Mouse (Mus musculus) kidney, postnatal 4 days (tissue): ENCODE measurements at regions not wholly inside any gene's neighbourhood (a gene's known extent, or its start where the extent isn't known, plus 50 kb on each side); places are given as distances from the start of the nearest gene placed in this dataset.

Source experiments
- DNase-seq, 2 experiments: peaks; one replicate each; pipeline ENCODE4 v3.0.0; 2021; ENCODE audit warnings: mixed read lengths in 2 of 2

DNA sequence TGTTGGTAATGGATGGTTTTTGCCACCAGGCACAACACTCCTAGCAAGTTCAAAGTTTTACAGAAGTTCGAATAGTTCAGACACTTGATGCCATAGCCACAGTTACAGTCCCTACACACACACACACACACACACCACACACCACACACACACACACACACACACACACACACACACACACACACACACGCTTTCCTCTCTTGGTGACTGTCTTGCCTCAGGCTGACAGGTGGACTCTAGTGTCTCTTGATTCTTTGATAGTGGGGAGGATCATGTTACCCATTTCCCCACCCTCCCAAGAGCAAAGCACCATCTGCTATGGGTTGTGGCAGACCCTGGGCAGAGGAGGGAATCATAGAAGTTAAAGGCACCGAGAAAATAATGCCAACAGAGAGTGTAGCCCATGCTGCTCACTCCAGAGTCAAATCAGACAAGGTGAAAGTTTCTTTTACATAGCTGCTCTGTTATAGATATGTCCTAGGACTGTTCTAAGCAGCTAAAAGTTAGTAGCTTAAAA, 75.9 kb downstream of the Klhl25 start:
- DNase-seq: no peak

DNA sequence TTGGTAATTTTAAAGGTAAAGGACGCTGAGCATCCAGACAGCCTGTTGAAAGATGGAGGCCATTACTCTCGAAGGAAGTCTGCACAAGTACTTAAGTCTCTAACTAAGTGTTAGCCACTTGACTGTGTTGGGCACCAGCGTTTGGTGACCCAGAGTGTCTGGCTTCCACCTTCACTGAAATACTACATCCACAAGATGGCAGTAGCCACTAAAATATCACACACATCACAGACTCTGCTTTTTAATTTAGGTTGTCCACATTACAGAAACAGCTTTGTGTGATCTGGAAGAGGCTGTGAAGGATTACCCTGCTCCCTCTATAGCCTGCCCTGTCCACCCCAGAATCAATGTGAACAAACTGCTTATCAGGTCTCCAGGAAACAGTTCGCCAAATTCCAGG, 79.4 kb downstream of the Klhl25 start:
- DNase-seq: peak; percentile 18 to 42

DNA sequence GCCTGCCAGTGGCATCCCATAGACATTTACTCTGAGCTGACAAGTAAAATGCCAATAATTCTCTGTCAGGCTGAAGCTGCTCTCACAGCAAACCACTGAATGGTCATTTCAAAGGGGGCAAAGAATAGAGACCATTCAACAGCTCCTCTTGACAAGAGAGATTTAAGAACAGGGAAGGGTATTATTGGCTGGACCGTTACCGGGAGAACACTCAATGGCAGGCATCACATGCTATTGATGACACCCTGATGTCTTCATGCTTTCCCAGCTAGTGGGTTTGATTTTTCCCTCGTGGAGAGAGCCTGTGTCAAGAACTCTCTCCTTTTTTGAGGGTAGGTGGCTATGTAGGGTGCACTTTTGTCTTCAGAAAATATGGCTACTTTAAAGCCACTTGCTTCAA, 95.7 kb downstream of the Klhl25 start:
- DNase-seq: no peak

DNA sequence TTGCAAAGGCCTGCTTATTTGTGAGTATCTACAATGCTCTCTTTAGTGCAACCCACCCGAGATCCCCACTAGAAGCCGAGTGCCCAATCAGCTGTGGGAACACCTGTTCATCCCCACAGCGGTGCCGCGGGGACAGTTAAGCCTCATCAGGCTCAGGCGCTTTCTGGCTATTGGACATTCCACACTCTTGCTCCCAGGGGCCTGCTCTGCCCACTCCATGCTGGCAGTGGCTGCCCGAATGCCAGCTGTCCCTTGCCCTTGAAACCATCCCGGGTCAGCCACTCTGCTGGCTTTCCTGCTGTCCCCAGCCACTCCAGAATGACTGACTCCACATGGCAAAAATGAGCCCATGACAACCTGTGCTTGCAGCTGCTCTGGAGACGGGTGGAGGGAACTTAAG, 107.6 kb downstream of the Klhl25 start:
- DNase-seq: no peak

DNA sequence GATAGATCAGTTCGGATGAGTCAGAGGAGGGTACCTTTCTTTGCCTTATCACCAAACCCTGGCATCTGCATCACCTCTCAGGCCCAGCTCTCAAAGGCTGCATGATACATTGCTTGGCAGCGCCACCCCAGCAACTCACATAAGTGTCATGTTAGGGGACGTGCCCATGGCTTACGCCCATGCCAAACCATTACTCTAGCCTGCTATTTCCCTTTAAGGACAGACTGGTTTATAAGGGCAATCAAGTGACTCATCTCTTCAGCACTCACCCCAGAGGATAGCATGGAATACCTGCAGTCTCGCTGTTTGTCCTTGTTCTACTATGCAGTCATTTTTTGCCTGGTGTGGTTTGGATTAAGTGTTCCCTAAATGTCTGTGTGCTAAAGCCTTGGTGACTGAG, 109.3 kb downstream of the Klhl25 start:
- DNase-seq: no peak

DNA sequence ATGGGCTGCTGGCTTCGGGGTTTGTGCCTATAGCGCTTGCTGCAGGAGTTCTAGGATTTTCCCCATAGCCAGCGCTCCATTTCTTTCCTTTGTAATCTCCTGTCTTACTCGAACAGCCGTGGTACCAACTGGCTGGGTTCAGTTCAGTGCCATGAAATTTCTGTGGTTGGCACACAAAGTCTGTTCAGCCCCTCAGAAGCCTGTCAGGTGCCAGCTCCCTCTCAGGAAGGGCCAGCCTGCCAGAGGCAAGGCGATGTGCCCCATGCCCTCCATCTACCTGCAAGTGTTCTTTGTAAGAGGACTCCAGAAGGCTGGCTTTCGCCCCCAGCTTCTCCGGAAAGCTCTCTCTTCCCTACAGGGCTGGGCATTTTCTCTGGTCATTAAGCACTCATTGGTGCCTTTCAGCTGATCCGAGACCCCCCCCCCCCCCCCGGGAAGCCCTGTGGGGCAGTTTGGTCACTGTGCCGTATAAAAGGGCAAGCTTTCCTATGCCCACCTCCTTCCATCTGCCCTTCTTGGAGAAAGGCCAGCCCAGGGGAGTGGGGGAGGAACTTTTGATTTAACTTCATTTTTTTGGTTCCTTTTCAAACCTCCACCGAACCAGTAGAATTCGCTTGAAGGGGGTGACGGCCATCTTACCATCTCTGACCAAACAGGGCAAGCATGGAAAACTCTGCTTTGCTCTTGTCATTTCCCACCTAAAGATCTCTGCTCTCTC, 112.0 kb downstream of the Klhl25 start:
- DNase-seq: peak in 1 of 2 experiments; percentile 5

DNA sequence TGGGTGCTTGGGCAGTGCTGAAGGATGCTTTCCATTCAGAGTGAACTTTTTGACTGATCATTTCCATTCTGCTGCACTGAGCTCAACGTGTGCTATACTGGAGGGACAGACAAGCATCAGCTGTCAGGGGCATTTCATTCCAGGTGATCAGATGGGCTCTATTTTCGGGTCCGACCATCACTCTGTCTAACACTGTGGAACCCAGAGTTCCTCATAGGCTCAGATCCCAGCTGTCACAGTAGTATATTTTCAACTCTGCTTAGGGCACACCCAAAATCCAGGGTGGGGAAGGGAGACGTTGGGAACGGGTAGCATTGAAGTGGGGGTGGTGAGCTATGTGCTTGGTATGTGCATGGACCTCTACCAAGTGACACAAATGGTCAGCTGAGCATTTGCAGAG, 120.1 kb downstream of the Klhl25 start:
- DNase-seq: no peak

DNA sequence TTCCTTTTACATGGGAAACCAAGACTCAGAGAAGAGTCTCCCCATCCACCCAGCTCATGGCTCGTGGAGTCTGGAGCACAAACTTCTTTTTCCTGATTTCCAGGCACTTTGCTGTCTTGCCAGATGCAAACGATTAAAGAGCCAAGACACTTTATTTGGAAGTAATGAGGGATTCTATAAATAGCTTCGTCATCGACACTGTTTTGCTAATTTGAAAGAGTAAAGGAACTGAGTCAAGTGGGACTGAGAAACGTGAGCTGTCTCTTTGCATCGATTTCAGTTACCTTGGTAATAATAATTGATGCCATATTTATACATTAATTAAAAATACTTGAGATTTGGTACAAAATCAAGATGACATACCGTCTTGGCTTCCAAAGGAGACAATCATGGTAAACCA, 122.8 kb downstream of the Klhl25 start:
- no peak for DNase-seq

DNA sequence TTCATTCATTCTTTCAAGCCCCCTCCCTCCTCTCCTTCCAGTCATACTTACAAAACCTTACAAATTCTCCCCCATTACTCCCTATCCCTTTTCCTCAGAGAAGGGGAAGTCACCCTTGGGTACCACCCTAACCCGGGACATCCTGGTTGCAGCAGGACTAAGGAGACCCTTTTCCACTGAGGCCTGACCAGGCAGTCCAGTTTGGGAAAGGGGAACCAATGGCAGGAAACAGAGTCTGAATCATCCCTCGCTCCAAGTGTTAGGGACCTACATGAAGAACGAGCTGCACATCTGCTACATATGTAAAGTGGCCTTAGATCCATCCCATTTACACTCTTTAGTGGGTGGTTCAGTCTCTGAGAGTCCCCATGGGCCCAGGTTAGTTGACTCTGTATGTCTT, 123.6 kb downstream of the Klhl25 start:
- no peak for DNase-seq

DNA sequence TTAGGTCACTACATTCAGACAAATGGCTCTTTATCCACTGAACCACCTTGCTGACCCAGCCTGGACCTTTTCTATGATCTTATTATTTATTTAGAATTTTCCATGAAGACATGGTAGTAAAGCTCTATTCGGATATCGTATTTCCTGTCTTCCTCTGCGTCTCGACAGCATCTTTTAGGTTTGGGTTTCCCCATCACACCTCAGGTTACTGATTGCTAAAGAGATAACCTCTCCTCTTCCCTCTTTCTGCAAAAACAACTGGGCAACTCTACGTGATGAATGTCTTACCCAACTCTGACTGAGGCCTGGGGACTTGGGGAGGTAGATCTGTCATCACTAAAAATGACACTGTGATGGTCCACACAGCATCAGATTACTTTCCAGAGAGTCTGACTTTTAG, 133.4 kb downstream of the Klhl25 start:
- no peak for DNase-seq

DNA sequence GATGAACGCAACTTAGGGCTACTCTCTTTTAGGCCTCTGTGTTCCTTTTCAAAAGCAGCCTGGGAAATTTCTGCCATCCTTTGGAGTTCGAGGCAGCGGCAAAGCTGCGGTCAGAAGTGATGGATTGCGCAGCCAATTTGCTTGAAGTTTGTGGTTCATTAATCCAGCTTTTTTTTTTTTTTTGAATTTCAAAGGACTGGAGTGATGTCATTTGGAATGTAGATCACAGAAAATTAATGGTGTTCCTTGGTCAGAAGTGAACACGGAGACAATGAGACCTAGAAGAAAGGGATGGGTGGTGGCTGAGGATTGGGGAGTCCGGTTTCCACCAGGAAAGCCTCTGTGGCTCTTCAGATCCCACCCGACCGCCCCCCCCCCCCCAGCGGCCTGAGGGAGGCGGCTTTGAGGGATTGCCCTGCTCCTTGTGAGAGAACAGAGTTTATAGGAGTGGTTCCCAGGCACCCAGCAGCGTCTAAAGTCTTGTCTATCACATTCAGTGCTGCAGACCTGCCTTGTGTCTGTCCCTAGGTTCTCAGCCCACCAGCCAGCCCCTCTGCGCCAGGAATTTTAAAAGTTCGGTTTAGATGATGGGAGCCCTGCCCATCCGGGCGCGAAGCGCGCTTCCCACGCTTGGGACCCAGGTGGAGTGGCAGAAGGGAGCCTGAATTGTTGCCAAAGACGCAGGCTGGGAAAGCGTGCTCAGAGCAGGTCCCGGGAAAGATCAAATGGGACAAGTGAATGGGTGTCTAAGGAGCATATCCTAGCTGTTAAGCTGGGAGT, 135.1 kb downstream of the Klhl25 start:
- DNase-seq: peak; percentile 41 to 52

DNA sequence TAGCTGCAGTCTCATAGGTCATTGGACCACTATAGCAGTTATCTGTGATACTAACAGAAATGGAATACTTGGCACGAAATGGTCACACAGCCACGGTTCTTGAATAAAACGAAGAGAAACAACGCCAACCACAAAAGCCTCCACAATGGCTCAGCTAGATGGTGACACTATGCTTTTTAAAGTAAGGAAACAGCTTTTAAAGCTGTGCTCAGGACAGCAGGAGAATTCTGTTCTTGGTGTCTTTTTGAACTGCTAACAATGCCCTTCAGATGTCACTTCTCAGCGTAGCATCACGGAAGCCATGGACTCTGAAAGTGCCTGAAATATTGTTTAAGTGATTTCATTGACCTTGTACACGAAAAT, 135.7 kb downstream of the Klhl25 start:
- DNase-seq: no peak

DNA sequence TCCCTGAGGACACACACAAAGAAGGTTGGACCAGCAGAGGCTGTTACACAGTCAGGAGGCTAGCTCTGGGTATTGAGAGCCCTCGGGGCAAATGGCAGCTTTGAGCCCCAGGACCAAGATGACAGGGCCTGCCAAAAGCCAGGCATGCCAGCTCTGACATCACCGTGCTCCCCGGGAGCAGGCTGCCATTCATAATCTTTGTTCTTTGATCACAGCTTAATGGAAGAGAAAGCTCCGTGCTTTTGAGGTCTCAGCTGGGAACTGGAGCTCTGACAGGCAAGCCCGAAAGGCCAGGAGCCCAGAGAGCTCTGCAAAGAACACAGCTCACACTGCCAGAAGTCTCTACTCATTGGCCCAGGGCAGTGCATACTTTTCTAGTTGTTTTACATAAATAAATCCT, 150.7 kb downstream of the Klhl25 start:
- no peak for DNase-seq

DNA sequence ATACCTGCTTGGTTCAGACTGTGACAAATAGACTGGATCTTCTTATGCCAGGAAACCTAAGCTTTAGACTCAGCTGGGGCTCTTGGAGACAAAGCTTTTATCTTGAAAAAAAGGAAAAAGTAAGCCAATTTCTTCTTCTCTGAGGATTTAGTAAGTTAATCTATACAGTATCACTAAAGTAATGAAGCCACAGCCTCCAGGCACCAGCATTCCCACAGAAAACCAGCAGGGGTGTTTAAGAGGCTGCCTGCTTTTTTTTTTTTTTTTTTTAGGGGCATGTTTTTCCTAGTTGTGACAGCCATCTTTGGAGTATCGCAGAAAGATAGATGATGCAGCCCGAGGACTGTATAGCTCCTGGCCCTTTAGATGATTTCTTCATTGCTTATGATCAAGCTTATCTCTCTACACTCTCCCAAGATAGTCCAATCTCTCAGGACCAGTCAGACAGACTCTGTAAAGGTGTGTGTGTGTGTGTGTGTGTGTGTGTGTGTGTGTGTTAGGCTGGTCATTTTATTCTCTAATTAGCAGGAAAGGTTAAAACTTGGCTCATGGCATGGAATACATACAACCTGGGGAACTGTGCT, 151.3 kb downstream of the Klhl25 start:
- no peak for DNase-seq

DNA sequence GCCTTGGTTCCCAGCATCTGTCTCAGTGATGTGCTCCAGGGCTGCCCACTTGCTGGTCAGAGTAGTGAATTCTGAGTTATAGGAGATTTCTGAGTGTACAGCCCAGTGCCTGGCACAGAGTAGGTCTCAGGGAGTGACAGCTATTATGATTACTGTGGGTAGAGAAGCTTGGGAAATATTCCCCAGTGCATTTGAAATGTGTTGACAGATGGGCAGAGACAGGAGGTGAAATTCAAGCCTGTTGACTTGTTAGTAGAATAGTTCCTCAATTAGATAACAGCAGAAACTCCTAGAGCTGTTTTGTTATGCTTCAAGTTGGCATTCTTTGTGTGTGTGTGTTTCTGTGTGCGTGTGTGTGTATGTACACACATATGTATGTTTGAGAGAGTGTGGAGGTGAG, 152.9 kb downstream of the Klhl25 start:
- DNase-seq: no peak

DNA sequence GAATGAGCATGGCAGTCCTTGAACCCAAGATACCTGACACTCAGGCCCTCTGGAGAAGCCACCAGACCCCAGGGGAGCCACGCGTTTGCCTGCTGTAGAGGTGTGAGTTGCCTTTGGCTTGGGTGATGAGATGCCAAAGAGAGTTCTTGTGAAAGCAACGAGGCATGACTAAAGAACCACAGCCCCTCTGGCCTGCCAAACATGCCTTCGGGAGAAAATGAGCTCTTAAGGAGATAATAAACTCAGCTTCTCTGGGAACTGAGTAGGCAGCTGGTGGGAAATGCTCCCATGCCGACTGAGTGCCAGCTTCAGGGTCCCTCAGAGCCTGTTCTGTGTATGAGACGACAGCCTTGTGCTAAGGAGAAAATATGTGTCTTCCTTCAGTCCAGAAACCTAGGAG, 160.1 kb downstream of the Klhl25 start:
- DNase-seq: no peak

DNA sequence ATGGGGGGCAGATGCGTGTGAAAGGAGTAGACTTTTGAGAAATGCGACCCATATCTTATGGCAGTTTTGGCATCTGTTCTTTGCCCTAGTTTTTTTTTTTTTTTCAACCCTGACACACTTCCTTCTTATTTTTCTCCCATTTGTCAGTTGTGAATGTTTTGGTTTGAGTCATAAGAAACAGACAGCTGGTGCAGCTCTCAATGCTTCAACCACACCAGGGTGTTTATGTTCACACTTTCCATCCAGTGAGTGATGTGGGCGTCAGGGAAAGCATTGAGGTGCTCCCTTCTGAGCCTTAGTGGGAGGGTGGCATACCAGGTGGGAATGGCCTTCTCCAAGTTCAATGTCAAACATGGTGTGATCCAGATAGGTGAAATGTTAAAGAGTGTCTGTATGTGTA, 181.9 kb upstream of the Agbl1 start:
- no peak for DNase-seq

DNA sequence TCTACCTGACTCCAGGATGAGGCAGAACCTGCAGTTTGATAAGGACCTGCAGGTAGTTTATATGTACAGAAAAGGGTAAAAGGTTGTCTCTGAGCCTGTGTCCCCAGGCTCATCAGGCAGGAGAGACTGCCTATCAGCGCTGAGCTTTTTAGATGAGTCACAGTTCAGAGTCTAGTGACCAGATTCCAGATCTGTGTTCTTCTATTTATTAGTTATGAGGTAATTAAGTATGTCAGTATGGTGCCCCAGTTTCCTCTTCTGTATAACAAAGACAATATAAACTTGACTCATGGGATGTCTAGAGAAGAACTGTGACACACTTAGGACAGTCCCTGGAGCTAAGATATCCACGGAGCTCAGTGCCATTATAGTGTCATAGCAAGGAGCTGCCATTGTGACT, 180.3 kb upstream of the Agbl1 start:
- no peak for DNase-seq

DNA sequence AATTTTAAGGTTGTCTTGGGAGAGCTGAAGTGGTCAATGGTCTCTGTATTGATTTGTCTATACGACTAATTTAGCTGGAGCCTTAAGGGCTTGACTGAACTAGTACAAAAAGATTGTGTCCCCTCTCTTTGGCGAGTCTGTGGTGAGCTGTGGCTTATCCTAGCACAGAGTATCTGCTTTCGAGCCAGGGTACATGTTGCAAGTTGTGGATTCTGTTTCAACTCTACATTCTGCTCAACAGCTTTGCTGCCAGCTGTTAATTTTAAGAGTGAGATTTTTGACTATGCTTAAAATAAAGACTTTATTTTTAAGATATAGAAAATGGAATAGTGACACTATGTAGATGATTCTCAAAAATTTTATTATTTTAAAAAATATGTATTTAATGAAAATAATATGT, 175.8 kb upstream of the Agbl1 start:
- no peak for DNase-seq

DNA sequence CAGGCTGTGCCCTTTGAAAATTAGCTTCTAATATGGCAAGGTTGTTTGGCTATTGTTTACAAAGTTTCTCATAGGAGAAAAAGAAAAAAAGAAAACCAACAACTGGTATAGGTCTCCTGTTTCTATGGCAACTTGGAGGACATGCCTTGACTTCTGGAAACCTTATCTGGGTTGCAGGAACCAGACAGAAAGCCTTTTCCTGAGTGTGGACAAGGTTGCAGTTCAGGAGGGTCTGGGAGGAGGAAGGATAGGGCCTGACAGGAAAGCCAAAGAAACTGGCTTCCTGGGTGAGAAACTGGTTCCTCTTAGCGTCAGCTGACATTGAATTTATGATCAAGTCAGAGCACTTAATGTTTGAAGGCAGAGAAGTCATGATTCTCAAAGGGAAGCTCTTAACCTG, 130.5 kb upstream of the Agbl1 start:
- DNase-seq: no peak

DNA sequence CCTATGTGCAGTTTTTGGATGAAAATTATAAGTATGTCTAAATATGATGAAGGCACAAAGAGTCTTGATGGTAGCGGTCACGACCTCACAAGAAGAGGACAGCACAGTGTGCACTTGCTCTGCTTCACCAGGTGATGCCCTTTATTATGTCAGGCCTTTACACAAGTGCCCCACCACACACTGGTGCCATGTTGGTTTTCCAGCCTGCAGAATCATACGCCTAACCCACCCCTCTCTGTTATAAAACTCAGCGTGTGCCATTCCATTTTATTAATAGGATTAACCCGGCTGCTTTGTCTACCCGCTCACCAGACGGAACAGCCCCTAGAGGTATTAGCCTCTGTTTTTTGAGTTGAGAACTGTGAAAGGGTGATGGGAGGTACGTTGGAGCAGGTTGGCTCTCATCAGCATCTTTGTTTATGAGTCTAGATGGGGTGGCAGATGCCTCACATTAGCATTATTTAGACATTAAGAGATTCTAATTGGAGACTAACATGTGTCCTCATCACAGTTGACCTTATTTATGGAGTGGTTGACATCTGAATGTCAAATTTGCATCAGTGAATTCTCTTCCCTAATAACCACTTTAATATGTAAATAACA, 108.3 kb upstream of the Agbl1 start:
- DNase-seq: no peak

DNA sequence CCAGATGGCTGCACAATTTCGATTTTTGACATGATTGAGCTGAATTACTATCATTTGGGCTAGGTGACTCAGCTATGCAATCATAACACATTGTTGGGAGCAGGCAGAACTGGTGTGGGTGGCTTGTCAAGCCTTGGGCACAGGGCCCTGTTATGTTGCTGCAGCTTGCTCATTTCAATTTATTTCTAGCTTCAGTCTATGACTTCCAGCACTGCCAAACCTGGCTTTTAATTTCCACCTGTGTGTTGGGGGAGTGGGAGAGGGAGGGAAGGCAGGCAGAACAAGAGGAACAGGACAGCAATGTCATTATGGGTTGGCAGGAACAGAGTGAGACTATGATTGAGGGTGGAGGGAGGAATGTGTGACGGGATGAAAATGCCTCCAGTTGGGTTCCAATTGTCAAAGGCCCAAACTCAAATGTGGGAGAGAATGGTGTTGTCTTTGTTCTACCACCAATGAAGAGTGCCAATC, 102.0 kb upstream of the Agbl1 start:
- no peak for DNase-seq

DNA sequence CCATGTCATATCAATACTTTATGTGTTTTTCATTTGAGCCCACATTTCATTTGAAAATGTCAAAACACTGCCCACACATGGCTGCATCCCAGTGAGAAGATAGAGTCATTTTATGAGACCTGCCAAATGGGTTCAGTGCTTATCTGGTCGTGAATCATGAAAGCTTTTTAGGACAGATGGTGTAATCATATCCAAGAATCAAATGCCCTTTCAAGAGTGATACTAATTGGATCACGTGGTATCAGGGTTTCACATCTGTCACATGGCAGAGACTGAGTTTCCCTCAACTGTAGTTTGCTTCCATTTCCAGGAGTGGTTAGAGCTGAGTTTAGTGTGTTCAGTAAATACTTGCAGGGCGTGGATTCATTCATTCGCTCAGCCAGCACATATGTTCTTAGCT, 87.2 kb upstream of the Agbl1 start:
- no peak for DNase-seq

DNA sequence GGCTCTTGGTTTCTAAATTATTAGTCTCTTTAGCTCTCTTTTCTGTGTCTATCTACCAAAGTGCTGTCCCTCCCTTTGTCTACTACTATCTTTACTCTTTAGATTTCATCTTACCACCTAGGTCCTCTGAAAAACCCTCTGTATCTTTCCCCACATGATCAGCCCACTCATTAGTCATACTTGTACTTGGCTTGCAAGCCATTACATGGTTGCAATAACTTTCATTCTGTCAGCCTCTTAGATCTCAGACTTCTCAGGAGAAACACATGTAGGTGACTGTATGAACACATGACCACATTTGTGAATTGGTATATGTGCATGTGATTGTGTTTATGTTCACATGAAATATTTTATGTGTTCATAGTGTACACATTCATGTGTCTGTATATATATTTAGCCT, 83.3 kb upstream of the Agbl1 start:
- DNase-seq: no peak
